In genomic region chr2:38422406-38422805, GRCm38 (mm10) we compare ENCODE assay signal across 17 mouse cellular contexts.
"Had no signal": no experiment of that assay in that cellular context is flagged by ENCODE, and none has a peak within 500 bp of the region (broad histone marks: within the 10 kb centered on the region; RNA-seq: fewer than 3 reads in every experiment).

No protein-coding gene starts in this region.

- H3K4me3 ChIP-seq: midbrain, embryonic 12.5 days; myocyte; neural tube, embryonic 13.5 days; neural tube, embryonic 15.5 days had no signal

- H3K9ac ChIP-seq: lung, embryonic 14.5 days; midbrain, embryonic 12.5 days; neural tube, embryonic 13.5 days; neural tube, embryonic 15.5 days had no signal

- ATAC-seq: midbrain, embryonic 16.5 days had no signal

- DNase-seq: lung, adult 18-20 months; lung, embryonic 14.5 days; lung, postnatal 10 days; lung, postnatal 4 days; retina, postnatal 1 day; right cerebral cortex, adult 18-20 months; right cerebral cortex, postnatal 25 days; right cerebral cortex, postnatal 4 days; spleen, adult 18-20 months; thymus, adult 18-20 months; thymus, postnatal 14 days; thymus, postnatal 36 days had no signal

- H3K27me3 ChIP-seq: neural tube, embryonic 13.5 days; neural tube, embryonic 15.5 days had no signal

- H3K27ac ChIP-seq: midbrain, embryonic 12.5 days; neural tube, embryonic 13.5 days; neural tube, embryonic 15.5 days had no signal

- H3K4me2 ChIP-seq: lung, embryonic 14.5 days; midbrain, embryonic 12.5 days; neural tube, embryonic 13.5 days; neural tube, embryonic 15.5 days had no signal

- H3K9me3 ChIP-seq: midbrain, embryonic 12.5 days; neural tube, embryonic 13.5 days; neural tube, embryonic 15.5 days had no signal

- H3K36me3 ChIP-seq: midbrain, embryonic 12.5 days; neural tube, embryonic 13.5 days; neural tube, embryonic 15.5 days had no signal
